8 mouse cellular contexts compared by ENCODE assay signal in the genomic region with DNA sequence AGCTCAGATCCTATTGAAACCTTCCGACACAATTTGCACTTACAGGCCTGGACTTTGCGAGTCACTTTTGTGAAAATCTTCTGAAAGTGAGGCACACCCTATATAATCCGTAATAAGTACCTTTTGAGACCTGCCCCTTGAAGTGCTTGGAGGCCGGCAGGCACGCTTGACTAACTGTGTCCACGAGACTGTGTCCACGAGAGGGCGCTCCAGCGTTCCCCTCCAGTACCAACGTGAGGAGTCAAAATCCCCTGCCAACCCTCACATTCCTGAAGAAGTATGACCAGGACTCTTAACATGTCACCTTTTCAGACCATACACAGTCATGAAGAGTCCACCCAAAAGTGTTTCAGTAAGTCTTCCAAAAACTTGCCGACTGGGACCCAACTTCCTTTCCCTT. TPM values are rescaled to one million over a fixed set of nuclear protein-coding genes. Genes with fewer than 3 reads are reported as not detected.
A peak's percentile ranks its signal among the peaks of the same experiment; 100 is the strongest.
DNase-seq lines count a peak whose midpoint lies in the region; ATAC-seq and TF ChIP-seq lines count a peak whose summit lies in the region.

No protein-coding gene starts in this region.

- H3K36me3 ChIP-seq in hindbrain, embryonic 11.5 days (ENCODE audit: control insufficient read depth, insufficient read depth, low read length), result no peaks in the 10 kb centered on the region

- H3K4me3 ChIP-seq in hindbrain, embryonic 11.5 days (ENCODE audit: low read depth, low read length), result peak overlapping the region; percentile 98; the same call in 1 of the 2 replicates

- H3K9me3 ChIP-seq in hindbrain, embryonic 11.5 days (ENCODE audit: control insufficient read depth, low read length), result no peaks in the 10 kb centered on the region

- TF ChIP-seq CTCF in Patski (IDR thresholded peaks at IDR 0.05), result peak; percentile 86

- 0 out of 2 replicates have a peak overlapping the region, but pooled peaks have one; percentile 36 for H3K27ac ChIP-seq in hindbrain, embryonic 11.5 days (ENCODE audit: low read depth, low read length)

- no peak for DNase-seq in Patski (ENCODE audit: low read depth, low spot score)
- DNase-seq in cerebellum, adult 9-11 months, result peak; percentile 90
- DNase-seq in frontal cortex, postnatal 14 days (ENCODE audit: low spot score in 2 of 2), result peak; percentile 70 to 89
- peak; percentile 96 for DNase-seq in hindbrain, embryonic 11.5 days (ENCODE audit: low spot score)
- DNase-seq in layer of hippocampus, adult 9-10 months (ENCODE audit: low spot score), result peak; percentile 74
- peak; percentile 92 for DNase-seq in lung, postnatal 10 days
- peak; percentile 95 for DNase-seq in retina, embryonic 14.5 days (ENCODE audit: low spot score)
- DNase-seq in urinary bladder, adult 18-20 months (ENCODE audit: low spot score in 2 of 2), result peak; percentile 58 to 78

- peaks cover 11% of the 10 kb centered on the region for H3K4me1 ChIP-seq in hindbrain, embryonic 11.5 days (replicated peaks; ENCODE audit: control insufficient read depth, insufficient read depth, low read length)

- H3K9ac ChIP-seq in hindbrain, embryonic 11.5 days (ENCODE audit: low read depth, low read length), result no peak overlapping the region

- in situ Hi-C loops in Patski (cut with MboI; ENCODE audit: low pct_unique_long_range_greater_than_20kb), result no loop called here

- 1% methylated on average over 11 of the region's 11 CpGs for WGBS in hindbrain, embryonic 11.5 days

- POLR2A ChIA-PET in Patski (lab: Charles Lee), result no interaction called here

- ATAC-seq in Patski, result peak; percentile 22
- no peak for ATAC-seq in hindbrain, embryonic 11.5 days (ENCODE audit: low FRiP score)

- CTCF ChIA-PET in Patski (lab: Charles Lee), result interaction anchor here (0.6 to 1.4 kb wide), 5 partner anchors 37 to 238 kb away, joined by 3 read pairs; no protein-coding TSS in a partner anchor

- no peaks in the 10 kb centered on the region for H3K27me3 ChIP-seq in Patski
- H3K27me3 ChIP-seq in hindbrain, embryonic 11.5 days (ENCODE audit: control insufficient read depth, insufficient read depth, low read length), result no peaks in the 10 kb centered on the region

- H3K4me2 ChIP-seq in hindbrain, embryonic 11.5 days (replicated peaks; ENCODE audit: low read depth, low read length), result peak overlapping the region; percentile 29

RNA-seq across cellular contexts. Expression of a gene that starts 1.6 kb away (rescaled TPM):
- 17.5 TPM for polyA plus RNA-seq in Patski (2021)
- polyA plus RNA-seq in hindbrain, embryonic 11.5 days (2014; fragmentation: Nextera tagmentation; extraction: Ambion mirVana), result 47.9 and 59.8 TPM in 2 replicates
